Mouse (Mus musculus) lung, postnatal 14 days (tissue): ENCODE measurements around the gene Trpm2.
"Not testable (repeated sequence)": the region's sequence is repeated elsewhere in the genome, so short reads cannot be mapped to it uniquely, and the experiment has no call there.

Source experiments
- DNase-seq: peaks from one replicate; pipeline ENCODE4 v3.0.0; 2021

Gene Trpm2

GRCm38 (mm10) chr10:77970481-77970880 lies at the start of gene Trpm2:
Gene Trpm2, minus strand, starts transcription at chr10:77970563.
- peak; percentile 21 for DNase-seq

- not testable (repeated sequence) for DNase-seq
These were observed 49.6 kb upstream of the Trpm2 start for GRCm38 (mm10) chr10:78019984-78020383.

GRCm38 (mm10) chr10:78019291-78019690 lies 48.9 kb upstream of the Trpm2 start:
- no peak for DNase-seq

- peak; percentile 85 for DNase-seq
These were observed 48.4 kb upstream of the Trpm2 start for GRCm38 (mm10) chr10:78018797-78019203.

DNA sequence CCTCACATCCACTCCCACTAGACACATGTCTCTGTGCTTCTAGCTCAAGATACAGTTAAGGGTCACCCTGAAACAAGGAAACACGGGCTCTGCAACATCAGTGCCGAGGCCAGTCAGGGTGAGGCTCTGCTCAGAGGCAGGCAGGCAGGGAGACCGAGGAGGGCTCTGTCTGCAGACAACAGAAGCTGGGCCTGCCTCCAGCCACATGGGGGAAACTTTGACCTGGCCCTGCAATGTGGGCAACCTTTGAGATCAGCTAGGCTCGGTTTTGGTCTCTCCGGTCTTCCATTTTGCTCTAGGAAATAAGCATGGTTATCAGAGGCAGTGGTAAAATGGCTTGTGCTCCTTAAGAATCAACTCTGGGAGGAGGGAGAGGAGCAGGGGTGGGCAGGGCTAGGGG lies 46.0 kb upstream of the Trpm2 start:
- DNase-seq = no peak

DNA sequence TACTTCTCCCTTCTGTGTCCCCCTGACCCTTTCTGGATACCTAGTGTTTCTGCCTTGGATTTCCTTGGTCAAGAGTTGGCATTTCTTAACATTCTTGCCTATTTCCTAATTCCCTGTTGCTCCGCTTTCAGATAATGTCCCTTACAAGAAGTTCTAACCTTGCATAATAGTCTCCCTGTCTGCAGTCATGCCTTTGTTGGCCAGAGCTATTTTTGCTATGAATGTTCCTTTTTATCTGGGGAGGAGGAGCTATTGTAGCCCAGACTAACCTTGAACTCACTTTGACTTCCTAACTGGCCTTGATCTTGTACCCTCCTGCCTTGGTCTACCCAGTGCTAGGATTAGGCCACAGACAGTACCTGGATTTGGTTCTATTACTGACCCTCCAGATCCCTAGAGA lies 45.1 kb upstream of the Trpm2 start:
- no peak for DNase-seq

GRCm38 (mm10) chr10:78012661-78013495 lies 42.5 kb upstream of the Trpm2 start:
- no peak for DNase-seq

DNA sequence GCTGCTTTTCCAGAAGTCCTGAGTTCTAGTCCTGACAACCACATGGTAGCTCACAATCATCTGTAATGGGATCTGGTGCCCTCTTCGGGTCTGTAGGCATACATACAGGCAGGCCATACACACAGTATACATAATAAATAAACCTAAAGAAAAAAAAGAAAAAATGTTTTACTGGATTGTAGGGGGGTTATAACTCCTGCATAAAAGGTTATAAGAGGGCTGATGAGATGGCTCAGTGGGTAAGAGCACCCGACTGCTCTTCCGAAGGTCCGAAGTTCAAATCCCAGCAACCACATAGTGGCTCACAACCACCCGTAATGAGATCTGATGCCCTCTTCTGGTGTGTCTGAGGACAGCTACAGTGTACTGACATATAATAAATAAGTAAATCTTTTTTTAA lies 40.8 kb upstream of the Trpm2 start:
- DNase-seq = not testable (repeated sequence)

DNA sequence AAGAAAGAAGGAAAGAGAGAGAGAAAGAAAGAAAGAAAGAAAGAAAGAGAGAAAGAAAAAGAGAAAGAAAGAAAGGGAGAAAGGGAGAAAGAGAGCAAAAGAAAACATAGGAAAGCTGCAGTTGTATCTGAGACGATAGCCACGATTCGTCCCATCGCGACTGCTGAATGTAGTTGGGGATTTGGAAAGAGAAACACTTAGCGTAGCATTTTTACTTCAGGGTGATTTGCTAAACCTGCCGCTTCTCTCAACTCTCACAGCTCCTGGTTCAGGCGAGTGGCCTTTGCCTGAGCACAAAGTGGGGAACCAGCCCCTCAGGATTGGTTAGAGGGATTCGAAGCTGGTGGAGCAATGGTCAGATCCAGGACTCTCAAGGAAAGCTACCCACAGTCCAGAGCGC lies 40.0 kb upstream of the Trpm2 start:
- no peak for DNase-seq

GRCm38 (mm10) chr10:78009945-78010293 lies 39.6 kb upstream of the Trpm2 start, which contains the start of gene Pfkl:
Gene Pfkl, minus strand, starts transcription at chr10:78010083.
- no peak for DNase-seq

GRCm38 (mm10) chr10:78009184-78009944 lies 39.0 kb upstream of the Trpm2 start:
- peak; percentile 98 for DNase-seq

DNA sequence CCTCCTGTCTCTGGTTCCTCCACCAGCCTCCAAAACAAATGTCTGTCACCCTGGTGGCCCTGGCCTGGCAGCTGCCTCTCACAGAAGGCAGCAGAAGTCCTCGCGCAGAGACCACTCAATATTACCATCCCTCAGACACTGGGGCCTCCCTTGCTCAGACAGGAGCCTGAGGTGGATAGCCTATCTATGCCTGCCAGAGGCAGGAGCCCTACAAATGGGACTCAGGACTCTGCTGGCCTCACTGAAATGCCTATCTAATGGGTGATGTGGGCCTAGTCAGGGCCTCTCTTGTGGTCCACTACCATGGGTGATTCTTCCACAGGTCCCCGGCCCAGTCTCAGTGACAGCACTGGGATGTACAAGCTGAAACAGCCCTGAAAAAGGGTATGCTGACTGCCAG lies 37.8 kb upstream of the Trpm2 start:
- DNase-seq = no peak

GRCm38 (mm10) chr10:78007203-78007602 lies 36.8 kb upstream of the Trpm2 start:
- no peak for DNase-seq

DNA sequence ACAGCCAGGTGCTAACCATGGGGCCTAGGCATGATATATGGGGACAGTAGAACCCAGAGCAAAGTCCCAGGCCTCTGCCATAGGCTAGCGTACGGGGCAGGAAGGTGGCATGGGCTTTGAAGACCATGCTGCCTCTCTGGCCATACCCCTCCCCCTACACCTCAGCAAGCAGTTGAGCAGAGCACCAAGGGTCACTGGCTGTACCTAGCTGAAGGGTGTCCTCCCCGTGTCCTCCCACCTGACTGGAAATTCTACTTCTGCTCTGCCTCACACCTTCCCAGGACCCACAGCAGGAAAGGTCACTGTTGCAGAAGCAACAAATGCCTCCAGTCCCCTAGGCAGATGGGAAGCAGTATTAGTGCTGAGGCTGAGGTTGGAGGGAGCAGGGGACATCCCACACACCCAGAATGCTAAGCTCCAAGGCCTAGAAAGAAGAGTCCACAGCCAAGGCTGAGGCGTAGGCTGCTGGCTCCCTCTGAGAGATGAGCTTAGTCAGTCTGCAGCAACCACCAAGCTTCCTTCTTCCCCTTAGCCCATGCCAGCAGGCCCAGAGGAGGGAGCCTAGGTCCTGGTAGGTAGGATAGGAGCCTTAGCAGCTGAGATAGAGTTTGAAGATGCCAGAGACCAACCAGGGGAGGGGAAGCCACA lies 35.6 kb upstream of the Trpm2 start:
- no peak for DNase-seq

DNA sequence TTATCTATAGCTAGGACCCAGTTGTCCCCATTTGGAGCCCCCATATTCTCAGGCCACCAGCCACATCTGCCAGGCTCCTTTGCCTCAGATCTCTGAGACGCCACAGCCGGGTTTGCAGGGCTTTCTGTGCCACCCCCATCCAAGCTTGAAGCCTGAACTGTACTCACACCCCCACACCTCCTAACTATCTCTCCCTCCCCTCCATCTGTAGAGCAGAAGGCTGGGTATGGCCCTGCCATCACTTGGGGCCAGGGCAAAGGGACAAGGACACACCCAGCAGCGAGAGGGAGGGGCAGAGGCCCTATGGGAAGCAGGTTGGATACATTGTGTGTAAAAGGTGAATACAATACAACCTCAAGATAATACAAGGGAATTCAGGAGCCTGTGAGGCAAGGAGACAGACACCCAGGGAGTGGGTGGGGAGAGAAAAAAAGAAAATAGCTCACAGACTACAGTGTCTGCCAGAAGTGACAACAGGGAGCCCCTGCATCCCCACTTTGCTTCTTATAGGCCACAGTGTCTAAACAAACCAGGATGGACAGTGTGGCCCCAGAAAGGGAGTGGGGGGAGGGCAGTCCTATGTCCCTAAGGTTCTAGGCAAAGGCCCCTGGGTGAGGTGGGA lies 34.2 kb upstream of the Trpm2 start:
- DNase-seq = no peak

- no peak for DNase-seq
These were observed 32.0 kb upstream of the Trpm2 start for GRCm38 (mm10) chr10:78002316-78002715.

DNA sequence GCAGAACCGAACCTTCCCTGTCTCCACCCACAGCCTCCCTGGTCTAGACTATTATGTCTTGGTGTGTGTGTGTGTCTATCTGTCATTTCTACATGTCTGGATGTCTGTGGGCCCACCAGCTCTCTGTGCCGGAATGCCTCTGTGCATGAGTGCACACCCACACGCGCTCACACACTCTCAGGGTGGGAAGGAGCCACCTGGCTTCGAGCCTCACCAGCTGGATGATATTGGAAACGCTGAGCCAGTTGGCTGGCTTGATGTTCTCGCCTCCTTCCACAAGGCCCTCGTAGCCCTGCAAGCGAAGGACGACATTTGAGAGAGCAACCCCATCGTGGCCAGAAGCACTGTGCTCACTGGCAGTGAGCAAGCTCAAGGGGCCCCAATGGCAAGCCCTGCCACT lies 31.4 kb upstream of the Trpm2 start:
- DNase-seq = peak; percentile 32

- DNase-seq = no peak
These were observed 29.8 kb upstream of the Trpm2 start for GRCm38 (mm10) chr10:78000200-78000599.

DNA sequence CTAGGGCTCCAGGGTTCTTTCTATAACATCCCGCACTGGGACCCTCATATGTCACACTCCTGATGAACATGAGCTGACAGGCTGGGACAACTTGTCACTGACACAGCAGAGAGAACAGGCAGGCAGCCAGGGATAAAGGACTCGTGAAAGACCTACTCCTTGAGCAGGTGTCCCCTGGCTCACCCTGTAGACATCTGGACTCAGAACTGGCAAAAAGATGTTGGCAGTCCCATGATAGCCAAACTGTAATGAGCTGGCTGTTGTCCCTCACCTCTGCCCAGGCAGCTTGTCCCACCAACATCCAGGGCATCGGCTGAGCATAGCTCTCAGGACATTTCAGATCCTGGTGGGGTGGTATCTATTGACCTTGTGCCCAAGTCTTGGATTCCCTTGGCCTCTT lies 25.3 kb upstream of the Trpm2 start:
- DNase-seq = no peak

DNA sequence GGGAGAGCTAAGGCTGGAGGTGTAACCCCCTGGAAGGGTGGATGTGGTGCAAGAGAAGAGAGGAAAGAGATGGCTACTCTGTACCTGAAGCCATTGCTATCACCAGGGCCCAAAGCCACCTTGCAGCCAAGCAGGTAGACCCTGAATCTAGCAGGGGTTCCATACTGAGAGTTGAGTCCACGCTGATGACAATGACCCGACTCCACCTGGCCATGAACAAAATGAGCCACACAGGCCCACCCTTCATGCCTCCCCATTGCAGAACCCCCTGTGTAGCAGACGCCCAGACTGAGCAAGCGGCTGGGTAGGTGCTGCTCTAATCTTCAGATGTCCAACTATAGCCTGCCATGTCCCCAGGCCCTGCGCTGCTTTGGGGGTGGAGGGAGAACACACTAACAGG lies 15.4 kb upstream of the Trpm2 start:
- no peak for DNase-seq

- DNase-seq = peak; percentile 83
These were observed 14.3 kb upstream of the Trpm2 start for GRCm38 (mm10) chr10:77984660-77985059.

- peak; percentile 100 for DNase-seq
These were observed 8.3 kb upstream of the Trpm2 start, which contains the start of gene 1810043G02Rik for GRCm38 (mm10) chr10:77978351-77979350. Gene 1810043G02Rik, plus strand, starts transcription at chr10:77978524.
